ENCODE assay signal across 17 mouse cellular contexts in the genomic region with DNA sequence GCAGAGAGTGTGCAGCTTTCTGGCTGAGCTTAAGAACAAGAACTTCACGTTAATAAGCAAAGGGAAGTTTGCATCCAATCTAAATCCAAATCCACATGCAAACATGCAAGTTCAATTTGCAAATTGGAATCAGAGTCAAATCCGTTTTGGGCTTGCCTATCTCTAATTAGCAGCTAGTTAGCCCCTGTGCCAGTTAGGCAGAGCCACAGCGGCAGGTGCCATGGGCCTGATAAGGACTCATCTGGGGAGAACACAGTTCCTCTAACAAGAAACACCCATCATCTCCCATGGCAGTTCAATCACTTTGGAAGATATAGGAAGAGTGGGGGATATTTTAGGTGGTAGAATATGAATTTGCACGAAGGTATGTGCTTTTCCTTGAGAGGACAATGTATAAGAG.
DNase-seq lines count a peak whose midpoint lies in the region; ATAC-seq and TF ChIP-seq lines count a peak whose summit lies in the region.
"Had no signal": no experiment of that assay in that cellular context is flagged by ENCODE, and none has a peak within 500 bp of the region (broad histone marks: within the 10 kb centered on the region; RNA-seq: fewer than 3 reads in every experiment).

No protein-coding gene starts in this region.

- no peak overlapping the region for H3K9ac ChIP-seq in liver, embryonic 12.5 days
- H3K9ac ChIP-seq in heart, adult 2 months (ENCODE audit: low read depth, low read length): no peak overlapping the region
- H3K9ac ChIP-seq: embryonic facial prominence, embryonic 13.5 days; forebrain, embryonic 12.5 days; heart, embryonic 12.5 days; hindbrain, embryonic 14.5 days had no signal

- no peaks in the 10 kb centered on the region for H3K9me3 ChIP-seq in liver, embryonic 12.5 days (replicated peaks)
- H3K9me3 ChIP-seq: embryonic facial prominence, embryonic 13.5 days; forebrain, embryonic 12.5 days; heart, embryonic 12.5 days; hindbrain, embryonic 10.5 days had no signal

- H3K36me3 ChIP-seq in liver, embryonic 12.5 days: no peaks in the 10 kb centered on the region
- no peaks in the 10 kb centered on the region for H3K36me3 ChIP-seq in heart, adult 2 months (ENCODE audit: control insufficient read depth, insufficient read depth, low read length)
- H3K36me3 ChIP-seq: embryonic facial prominence, embryonic 13.5 days; forebrain, embryonic 12.5 days; heart, embryonic 12.5 days; hindbrain, embryonic 10.5 days had no signal

- H3K27me3 ChIP-seq in liver, embryonic 12.5 days (replicated peaks): no peaks in the 10 kb centered on the region; the same call in 1 of the 2 replicates
- no peaks in the 10 kb centered on the region for H3K27me3 ChIP-seq in heart, adult 2 months (ENCODE audit: control insufficient read depth, insufficient read depth, low read length)
- H3K27me3 ChIP-seq: embryonic facial prominence, embryonic 13.5 days; forebrain, embryonic 12.5 days; heart, embryonic 12.5 days had no signal

- WGBS in liver, embryonic 12.5 days (ENCODE audit: insufficient replicate concordance): 23% methylated on average over 4 of the region's 4 CpGs
- WGBS in heart, adult 2 months: 60% methylated on average over 4 of the region's 4 CpGs

- TF ChIP-seq POLR2A in heart, adult 2 months (IDR thresholded peaks at IDR 0.05; ENCODE audit: insufficient read depth, low read depth, low read length): no peak

- no peak overlapping the region for H3K27ac ChIP-seq in liver, embryonic 12.5 days
- no peak overlapping the region for H3K27ac ChIP-seq in heart, adult 2 months
- H3K27ac ChIP-seq: embryonic facial prominence, embryonic 13.5 days; forebrain, embryonic 12.5 days; hindbrain, embryonic 10.5 days; hindbrain, embryonic 14.5 days had no signal

- TF ChIP-seq CTCF in heart, adult 2 months (IDR thresholded peaks at IDR 0.05): no peak

- DNase-seq in c-Kit-positive CD71-positive TER-119-negative erythroid progenitor cells, embryonic 14.5 days (ENCODE audit: low read depth): peak; percentile 4
- no peak for DNase-seq in adrenal gland, postnatal 10 days
- DNase-seq in adrenal gland, adult 8-10 months: no peak
- DNase-seq in heart, adult 2 months: no peak
- DNase-seq: adrenal gland, postnatal 25 days; cerebellum, adult 11 months; cerebellum, adult 9-10 months; cerebellum, postnatal 25 days; gastrocnemius, postnatal 14 days had no signal

- peak; percentile 55; the same call in 1 of the 2 replicates for ATAC-seq in liver, embryonic 12.5 days
- peak; percentile 92 for ATAC-seq in megakaryocyte progenitor cell, adult 5-6 weeks (replicated peaks; ENCODE audit: poor library complexity)
- ATAC-seq: forebrain, embryonic 16.5 days had no signal

- no peak overlapping the region for H3K4me3 ChIP-seq in liver, embryonic 12.5 days
- H3K4me3 ChIP-seq in heart, adult 2 months: no peak overlapping the region
- H3K4me3 ChIP-seq: embryonic facial prominence, embryonic 13.5 days; forebrain, embryonic 12.5 days; heart, embryonic 12.5 days; hindbrain, embryonic 10.5 days had no signal

- H3K4me2 ChIP-seq in liver, embryonic 12.5 days: no peak overlapping the region
- H3K4me2 ChIP-seq: embryonic facial prominence, embryonic 13.5 days; forebrain, embryonic 12.5 days; heart, embryonic 12.5 days; hindbrain, embryonic 14.5 days had no signal

- TF ChIP-seq EP300 in heart, adult 2 months (IDR thresholded peaks at IDR 0.05; ENCODE audit: insufficient read depth, low read depth, low read length): no peak

- H3K4me1 ChIP-seq in liver, embryonic 12.5 days: no peaks in the 10 kb centered on the region
- no peaks in the 10 kb centered on the region for H3K4me1 ChIP-seq in heart, adult 2 months (ENCODE audit: control insufficient read depth, insufficient read depth, low read length)
- H3K4me1 ChIP-seq: embryonic facial prominence, embryonic 13.5 days; forebrain, embryonic 12.5 days; heart, embryonic 12.5 days; hindbrain, embryonic 10.5 days had no signal

- H3K79me2 ChIP-seq in heart, adult 2 months (replicated peaks; ENCODE audit: control insufficient read depth, insufficient read depth, low read length): no peaks in the 10 kb centered on the region

- intact Hi-C loops in heart, adult 2 months (cut with DNase I): no loop called here
